Mouse (Mus musculus) retina, postnatal 1 day (tissue): ENCODE measurements around the gene Spryd7.

ENCODE experiments used
- DNase-seq: peaks from one replicate; pipeline ENCODE4 v3.0.0-alpha.2; 2012

Spryd7 gene

DNA sequence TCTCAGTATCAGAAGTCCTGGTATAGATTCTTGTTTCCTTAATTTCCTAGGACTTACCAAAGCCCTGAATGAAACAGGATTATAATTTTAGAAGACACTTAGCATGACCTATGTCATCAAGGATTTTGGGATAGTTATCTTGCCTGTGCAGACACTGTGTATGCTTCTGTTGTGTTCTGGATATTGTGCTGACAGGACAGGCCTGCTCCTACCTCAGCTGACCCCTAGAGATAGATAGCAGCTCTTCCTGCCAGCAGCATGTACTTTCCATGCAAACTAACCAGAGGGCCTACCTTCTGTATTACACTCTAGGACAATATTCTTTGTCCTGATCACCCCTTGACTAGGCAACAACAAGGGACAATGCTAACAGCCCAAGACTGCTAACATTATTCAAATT is 25.7 kb downstream of the Spryd7 start:
- DNase-seq = no peak

DNA sequence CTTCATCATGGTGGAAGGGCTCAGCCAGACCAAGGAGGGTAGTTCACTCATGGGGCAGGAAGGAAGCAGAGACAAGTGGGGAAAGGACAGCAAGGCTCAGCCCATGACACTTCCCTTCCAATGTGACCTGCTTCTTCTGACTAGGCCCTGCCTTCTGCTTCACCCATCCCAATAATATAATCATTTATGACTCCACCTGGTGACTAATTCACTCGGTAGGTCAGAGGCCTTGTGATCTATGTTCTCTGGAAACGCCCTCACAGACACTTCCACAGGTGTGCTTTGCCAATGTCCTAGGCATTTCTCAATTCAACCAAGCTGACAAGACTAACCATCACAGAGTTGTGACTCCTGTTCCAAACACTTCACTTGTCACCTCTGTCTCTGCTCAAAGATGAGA is 26.3 kb downstream of the Spryd7 start:
- no peak for DNase-seq

DNA sequence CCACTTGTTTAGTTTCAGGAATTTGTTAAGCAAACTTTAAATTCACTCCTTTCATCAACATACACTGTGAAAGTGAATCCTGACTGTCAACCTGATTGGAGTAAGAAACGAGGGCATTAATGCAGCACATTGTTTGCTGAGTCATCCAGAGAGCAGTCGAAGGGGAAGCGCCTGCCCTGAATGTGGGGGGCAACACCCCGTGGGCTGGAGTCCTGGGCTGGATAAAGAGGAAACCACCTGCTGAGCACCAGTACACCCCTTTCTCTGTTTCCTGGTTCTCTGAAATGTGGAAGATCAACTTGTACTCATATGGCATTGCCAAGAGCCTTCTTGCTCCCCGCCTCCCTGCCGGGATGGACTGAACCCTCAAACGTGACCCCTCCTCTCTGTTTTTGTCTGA is 27.2 kb downstream of the Spryd7 start:
- no peak for DNase-seq

DNA sequence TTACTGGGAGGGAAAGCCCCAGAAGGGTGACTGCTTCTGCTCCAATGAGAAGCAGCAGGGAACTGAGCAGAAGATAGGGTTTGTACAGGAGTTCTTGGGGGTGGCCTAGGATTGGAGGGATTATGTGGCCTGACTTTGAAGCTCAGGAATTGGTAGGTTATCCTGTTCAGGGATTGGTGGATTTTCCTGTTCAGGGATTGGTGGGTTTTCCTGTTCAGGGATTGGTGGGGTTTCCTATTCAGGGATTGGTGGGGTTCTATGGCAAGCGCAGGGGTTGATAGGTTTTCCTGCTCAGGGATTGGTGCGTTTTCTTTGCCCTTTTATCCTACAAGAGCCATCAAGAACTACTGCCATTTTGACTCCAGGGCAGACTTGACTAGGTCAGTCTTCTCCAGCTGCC is 30.7 kb downstream of the Spryd7 start:
- no peak for DNase-seq

DNA sequence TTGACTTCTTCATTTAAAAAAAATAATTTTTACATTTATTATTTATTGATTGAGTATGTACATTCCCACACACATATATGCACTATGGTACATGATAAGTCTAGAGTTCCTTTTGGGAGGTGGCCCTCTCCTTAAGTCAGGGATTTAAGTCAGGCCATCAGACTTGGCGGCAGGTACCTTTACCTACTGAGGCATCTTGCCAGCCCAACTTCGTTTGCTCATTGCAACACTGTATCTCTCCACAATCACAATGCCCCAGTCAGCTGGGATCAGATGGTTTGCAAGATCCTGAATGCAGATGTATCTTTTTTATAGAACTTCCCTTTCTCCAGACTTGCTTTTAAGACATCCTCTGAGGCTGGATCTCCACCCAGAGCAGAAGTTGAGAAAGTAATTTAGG is 32.9 kb downstream of the Spryd7 start:
- no peak for DNase-seq

DNA sequence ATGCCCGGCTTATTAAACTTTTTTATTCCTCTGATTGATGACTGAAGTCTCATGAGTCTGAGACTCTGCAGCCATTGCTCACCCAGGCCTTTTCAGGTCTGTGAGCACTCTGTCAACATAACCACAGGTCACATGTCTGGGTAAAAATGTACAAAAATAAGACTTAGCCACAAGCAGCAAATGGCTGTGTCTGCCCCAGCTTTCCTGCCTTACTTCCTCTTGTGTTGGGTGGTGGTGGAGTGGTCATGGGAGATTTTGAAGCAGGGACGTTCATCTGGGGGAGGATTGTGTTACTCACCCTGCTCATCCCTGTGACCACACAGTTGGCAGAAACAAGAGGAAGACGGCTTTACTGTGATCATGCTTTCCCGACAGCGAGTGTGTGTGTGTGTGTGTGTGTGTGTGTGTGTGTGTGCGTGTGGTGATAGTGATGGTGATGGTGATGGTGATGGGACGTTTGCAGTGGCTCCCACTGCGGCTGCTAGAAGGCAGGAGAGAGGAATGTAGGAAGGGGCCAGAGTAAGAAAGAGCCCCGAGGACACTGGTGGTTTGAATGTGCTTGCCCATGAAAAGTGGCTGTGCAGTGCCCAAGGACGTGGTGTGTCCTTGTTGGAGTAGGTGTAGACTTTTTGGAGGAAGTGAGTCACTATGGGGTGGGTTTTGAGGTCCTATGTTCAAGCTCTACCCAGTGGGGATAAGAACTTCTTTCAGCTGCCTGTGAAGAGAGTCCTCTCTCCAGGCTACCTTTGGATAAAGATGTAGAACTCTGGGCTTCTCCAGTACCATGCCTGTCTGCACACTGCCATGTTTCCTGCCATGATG is 37.8 kb downstream of the Spryd7 start:
- no peak for DNase-seq

DNA sequence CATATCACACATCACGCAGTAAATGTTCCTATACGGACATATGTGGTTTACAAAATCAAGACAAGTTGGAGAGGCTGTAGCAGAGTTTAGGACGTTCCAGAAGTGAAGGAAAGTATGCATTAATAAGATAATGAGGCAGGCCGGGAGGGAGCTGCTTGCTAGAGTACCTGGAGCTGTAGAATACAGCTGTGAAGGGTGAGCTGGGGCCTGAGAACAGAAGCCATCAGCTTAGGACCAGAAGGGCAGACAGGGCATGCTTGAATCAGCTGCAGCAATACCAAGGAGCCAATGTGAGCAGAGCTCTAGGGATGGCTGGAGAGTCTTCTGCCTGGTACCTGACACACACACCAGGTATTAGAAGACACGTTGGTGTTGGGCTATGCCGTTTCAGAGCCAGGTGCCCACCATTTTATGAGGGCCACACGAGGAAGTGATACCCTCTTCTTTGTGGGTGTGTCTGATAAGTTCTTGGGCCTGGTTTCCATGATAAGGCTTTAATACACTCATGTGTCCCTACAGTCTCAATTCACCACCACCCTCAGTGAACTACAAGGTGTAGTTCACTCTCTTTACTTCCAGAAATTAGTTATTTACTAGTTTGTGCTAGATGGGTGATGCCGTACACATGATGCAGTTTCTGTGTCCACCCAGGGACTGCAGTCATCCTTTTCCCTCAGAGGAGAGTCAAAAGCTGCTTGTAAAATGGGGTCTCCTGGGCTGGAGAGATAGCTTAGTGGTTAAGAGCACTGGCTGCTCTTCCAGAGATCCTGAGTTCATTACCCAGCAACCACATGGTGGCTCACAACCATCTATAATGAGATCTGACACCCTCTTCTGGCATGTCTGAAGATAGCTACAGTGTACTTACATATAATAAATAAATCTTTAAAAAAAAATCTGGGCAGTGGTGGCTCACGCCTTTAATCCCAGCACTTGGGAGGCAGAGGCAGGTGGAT is 39.9 kb downstream of the Spryd7 start:
- DNase-seq = no peak

DNA sequence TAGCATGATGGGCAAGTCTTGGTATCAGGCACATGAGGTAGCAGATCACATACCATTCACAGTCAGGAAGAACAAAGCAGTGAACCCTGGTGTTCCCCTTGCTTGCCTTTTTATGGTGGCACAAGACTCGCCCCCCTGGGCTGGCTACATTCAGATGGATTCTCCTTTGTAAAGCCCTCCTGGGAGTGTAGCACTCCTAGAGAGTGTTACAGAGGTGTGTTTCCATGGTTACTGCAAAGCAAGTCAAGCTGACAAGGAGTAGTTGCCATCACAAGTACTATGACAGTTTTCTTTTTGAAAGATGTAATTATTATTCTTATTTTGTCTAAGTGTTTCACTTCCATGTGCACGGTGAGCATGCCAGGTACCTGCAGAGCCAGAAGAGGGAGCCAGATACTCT is 45.2 kb downstream of the Spryd7 start:
- no peak for DNase-seq

DNA sequence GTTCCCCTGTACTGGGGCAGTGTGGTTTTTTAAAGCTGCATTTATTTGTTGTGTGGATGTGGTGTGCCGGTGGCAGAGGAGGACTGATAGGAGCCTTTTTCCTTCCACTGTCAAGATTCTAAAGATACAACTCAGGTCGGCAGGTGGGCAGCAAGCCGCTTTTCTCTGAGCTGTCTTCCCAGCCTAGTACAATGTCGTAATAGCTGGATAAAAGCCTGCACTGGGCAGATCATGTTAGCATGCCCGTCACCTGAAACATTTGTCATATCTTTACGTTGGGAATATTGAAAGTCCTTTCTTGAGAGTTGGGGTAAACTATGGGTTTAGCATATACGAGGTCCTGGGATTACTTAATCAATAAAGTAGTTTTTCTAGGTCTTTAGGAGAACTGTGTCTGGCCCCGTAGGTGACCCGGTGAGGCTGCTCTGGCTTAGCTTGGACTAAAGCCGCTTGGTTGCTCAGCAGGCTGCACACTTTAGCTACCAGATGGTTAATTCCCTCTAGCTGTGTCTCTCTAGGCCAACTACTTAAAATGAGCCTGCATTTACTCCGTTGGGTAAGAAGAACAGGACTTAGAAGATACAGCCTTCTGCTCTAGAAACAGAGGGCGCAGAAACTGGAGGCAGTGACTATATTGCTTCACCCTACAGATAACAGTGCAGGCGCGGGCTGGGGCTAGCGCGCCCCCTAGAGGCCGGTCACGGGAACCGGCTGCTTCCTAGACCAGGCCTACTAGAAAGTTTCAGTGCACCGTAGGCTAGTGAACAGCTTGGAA is 58.8 kb downstream of the Spryd7 start:
- DNase-seq = peak; percentile 91

DNA sequence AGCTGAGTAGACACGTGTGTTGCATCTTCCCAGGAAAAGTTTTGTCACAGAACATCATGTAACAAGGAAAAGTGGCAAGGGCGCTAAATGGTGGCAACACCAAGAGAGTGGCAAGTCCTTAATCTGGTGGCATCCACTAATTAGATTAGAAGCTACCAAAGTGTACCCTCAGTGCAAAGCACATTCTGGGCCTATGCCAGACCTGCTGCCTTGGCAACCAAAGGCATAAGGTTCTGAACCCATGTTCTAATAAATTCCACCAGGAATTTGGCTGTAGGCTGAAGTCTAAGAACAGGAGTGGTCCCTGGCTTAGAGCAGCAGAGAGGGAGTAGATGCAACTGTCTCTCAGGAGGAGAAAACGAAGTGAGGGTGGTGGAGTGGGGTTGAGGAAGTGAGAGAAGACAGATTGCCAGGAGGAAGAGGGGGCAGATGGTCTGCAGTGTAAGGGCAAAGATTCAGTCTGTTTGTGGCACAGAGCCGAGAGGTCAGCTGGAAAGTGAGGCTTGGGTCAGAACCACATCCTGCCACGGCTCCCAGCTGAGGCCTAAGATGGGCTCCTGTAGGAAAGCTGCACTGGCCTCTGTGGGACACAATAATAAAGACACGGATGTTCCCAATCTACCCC is 63.1 kb downstream of the Spryd7 start:
- peak; percentile 49 for DNase-seq
